Mouse (Mus musculus) neural tube, embryonic 15.5 days (tissue): ENCODE results near the gene Ceacam11. TPM values are rescaled to one million over a fixed set of nuclear protein-coding genes. Genes with fewer than 3 reads are reported as not detected.
"Not testable (repeated sequence)": the region's sequence is repeated elsewhere in the genome, so short reads cannot be mapped to it uniquely, and the experiment has no call there.

Experiments used
- ATAC-seq: fragments of 200-750 bp; cut with Nextera tagmentation; 2 replicates; pipeline ENCODE4 v1.8.0; 2017; ENCODE audit warnings: mild to moderate bottlenecking, moderate TSS enrichment, moderate library complexity; ENCODE audit not compliant: low FRiP score
- H3K27ac ChIP-seq: fragments of 300-500 bp; sonication (generic); replicated peaks from 2 replicates; pipeline ENCODE4 v1.5.1; 2015; ENCODE audit warnings: mild to moderate bottlenecking, inconsistent platforms
- H3K27me3 ChIP-seq: fragments of 300-500 bp; sonication (generic); replicated peaks from 2 replicates; pipeline ENCODE4 v1.6.1; 2015; ENCODE audit warnings: inconsistent platforms
- H3K36me3 ChIP-seq: fragments of 300-500 bp; sonication (generic); 2 replicates; pipeline ENCODE4 v1.6.1; 2015; ENCODE audit warnings: inconsistent platforms
- H3K4me1 ChIP-seq: fragments of 300-500 bp; sonication (generic); 2 replicates; pipeline ENCODE4 v1.6.1; 2015; ENCODE audit warnings: inconsistent platforms
- H3K4me2 ChIP-seq: fragments of 300-500 bp; sonication (generic); 2 replicates; pipeline ENCODE4 v1.6.1; 2015; ENCODE audit warnings: inconsistent platforms, mild to moderate bottlenecking, moderate library complexity
- H3K4me3 ChIP-seq: fragments of 300-500 bp; sonication (generic); replicated peaks from 2 replicates; pipeline ENCODE4 v1.5.1; 2015; ENCODE audit warnings: mild to moderate bottlenecking, inconsistent platforms
- H3K9ac ChIP-seq: fragments of 300-500 bp; sonication (generic); replicated peaks from 2 replicates; pipeline ENCODE4 v1.6.1; 2015; ENCODE audit warnings: mild to moderate bottlenecking, inconsistent platforms
- H3K9me3 ChIP-seq: fragments of 300-500 bp; sonication (generic); replicated peaks from 2 replicates; pipeline ENCODE4 v1.6.1; 2016; ENCODE audit warnings: inconsistent platforms
- WGBS: fragments of 180-500 bp; shearing (Covaris S2); methylation state at CpG from one replicate; pipeline ENCODE4 v1.1.7; 2015; ENCODE audit warnings: mixed read lengths; 5-methylcytosine and 5-hydroxymethylcytosine counted together
- microRNA-seq: library from miRNA; unstranded; fragments of <30 nt; microRNA quantifications from one replicate; pipeline ENCODE4, GENCODE M21; 2017
- polyA plus RNA-seq: library from polyadenylated mRNA; unstranded; fragments of >200 nt; fragmentation: Nextera tagmentation; extraction: Ambion mirVana; gene quantifications from 2 replicates; pipeline ENCODE4 v1.2.1, GENCODE M21; 2015

Gene Ceacam11
- polyA plus RNA-seq: not detected in 2 replicates

DNA sequence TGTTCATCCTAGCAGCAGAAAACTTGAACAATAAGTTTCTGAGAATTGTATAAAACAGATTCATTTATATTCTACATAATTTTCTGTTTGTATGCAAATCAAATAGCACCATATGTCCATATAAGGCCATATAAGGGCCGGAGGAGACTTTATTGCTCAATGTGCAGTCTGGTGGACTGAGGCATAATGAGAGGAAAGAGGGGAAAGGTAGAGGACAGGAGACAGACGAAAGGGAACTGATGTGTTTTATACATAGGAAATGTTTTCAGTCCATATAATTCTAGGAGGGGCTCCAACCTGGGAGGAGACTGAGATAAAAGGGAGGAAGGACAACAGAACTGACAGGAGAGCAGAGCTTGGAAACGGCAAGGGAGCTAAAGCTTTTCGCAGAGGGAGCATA, at the start of gene Ceacam11:
Gene Ceacam11, plus strand, starts transcription at position 301 of the 400 bp plus-strand sequence.
- H3K36me3 ChIP-seq: no peaks in the 10 kb centered on the region
- no peak for ATAC-seq
- peaks cover 48% of the 10 kb centered on the region for H3K9me3 ChIP-seq

DNA sequence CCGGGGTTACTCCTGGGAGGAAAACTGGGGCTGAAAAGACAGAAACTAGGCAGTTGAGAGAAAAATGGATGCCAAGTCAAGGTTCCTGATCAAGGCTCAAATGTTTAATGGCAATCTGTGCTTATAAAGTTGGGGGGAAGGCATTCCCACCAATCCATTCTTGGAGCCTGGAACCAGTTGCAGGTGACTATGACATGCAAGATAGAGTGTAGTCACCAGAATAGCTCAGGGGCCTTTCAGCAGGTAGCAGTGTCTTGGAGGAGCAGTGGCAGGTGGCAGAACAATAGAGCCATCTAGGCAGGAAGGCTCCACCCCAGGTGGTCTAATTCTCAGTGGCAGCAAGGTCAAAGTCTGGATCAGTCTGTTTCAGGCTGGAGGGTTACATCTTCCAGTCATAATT, 29.2 kb downstream of the Ceacam11 start:
- H3K27ac ChIP-seq, H3K4me1 ChIP-seq, H3K27me3 ChIP-seq, H3K36me3 ChIP-seq, H3K4me3 ChIP-seq, ATAC-seq, H3K9ac ChIP-seq, H3K4me2 ChIP-seq: not testable (repeated sequence)
- WGBS: 94% methylated on average over 1 of the region's 1 CpGs
- peaks cover 14% of the 10 kb centered on the region for H3K9me3 ChIP-seq

More for the DNA sequence above, at the start of gene Ceacam11:
- H3K27me3 ChIP-seq: no peaks in the 10 kb centered on the region
- no peak within 1 kb of the TSS for H3K9ac ChIP-seq
- no peak within 1 kb of the TSS for H3K27ac ChIP-seq
- 83% methylated on average over 4 of the region's 4 CpGs for WGBS
- no peak within 1 kb of the TSS for H3K4me2 ChIP-seq
- no peaks in the 10 kb centered on the region for H3K4me1 ChIP-seq
- no peak within 1 kb of the TSS for H3K4me3 ChIP-seq

DNA sequence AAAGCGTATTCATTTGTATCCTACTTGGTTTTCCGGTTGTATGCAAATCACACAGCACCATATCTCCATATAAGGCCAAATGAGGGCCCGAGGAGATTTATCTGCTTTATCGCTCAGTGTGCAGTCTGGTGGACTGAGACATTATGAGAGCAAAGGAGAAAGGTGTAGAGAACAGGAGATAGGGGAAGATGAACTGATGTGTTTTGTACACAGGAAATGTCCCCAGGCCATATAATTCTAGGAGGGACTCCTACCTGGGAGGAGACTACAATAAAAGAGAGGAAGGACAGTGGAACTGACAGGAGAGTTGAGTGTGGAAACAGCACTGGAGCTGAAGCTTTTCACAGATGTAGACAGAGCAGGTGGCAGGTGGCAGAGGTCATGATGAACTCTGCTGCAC, 37.7 kb downstream of the Ceacam11 start, which contains the start of gene Ceacam13:
Gene Ceacam13, plus strand, starts transcription at position 301 of the 400 bp plus-strand sequence.
- no peak within 1 kb of the TSS for H3K27ac ChIP-seq
- no peak within 1 kb of the TSS for H3K9ac ChIP-seq
- H3K4me3 ChIP-seq: no peak within 1 kb of the TSS
- H3K36me3 ChIP-seq: no peaks in the 10 kb centered on the region
- no peak for ATAC-seq
- 83% methylated on average over 4 of the region's 4 CpGs for WGBS
- H3K4me2 ChIP-seq: no peak within 1 kb of the TSS
- H3K9me3 ChIP-seq: peaks cover 15% of the 10 kb centered on the region
- no peaks in the 10 kb centered on the region for H3K27me3 ChIP-seq
- H3K4me1 ChIP-seq: no peaks in the 10 kb centered on the region

Small RNAs within 50 kb of the gene (microRNA-seq; reads per million reads assigned to microRNA genes)
- gene Gm22414: not detected

Other genes with a start within 250 kb of the Ceacam11 start
- not detected in 2 replicates for gene Ceacam14, start 159.5 kb upstream of the Ceacam11 start, polyA plus RNA-seq
- gene Gm5155, start 100.4 kb upstream of the Ceacam11 start, polyA plus RNA-seq: not detected in 2 replicates
- not detected in 2 replicates for gene Ceacam13, start 37.8 kb downstream of the Ceacam11 start, polyA plus RNA-seq
- gene Ceacam12, start 93.8 kb downstream of the Ceacam11 start, polyA plus RNA-seq: not detected in 2 replicates
- not detected in 2 replicates for gene Igfl3, start 204.4 kb downstream of the Ceacam11 start, polyA plus RNA-seq